Mouse (Mus musculus): ENCODE results near the gene D5Ertd579e. TPM values are rescaled to one million over a fixed set of nuclear protein-coding genes. Genes with fewer than 3 reads are reported as not detected.

The D5Ertd579e gene
- polyA plus RNA-seq, 1 experiment from 2014 or later = 27.4 TPM

DNA sequence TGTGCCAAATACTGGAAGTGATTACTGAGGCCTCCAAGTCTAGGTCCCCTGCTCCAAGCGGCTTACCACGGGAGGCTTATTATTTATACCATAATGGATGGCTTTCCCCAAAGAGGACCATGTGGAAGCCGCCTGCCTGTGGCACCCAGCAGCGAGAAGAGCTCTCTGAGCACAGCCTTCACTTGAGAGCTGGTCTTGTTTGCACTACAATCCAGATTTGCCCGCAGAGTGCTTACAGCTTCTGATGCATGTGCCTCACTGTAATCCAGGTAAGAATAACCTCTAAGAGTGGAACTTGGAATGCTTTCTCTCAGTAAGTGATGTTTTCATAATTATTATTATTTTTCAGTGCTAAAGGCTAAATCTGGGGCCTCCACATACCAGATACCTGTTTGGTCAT, 136.7 kb downstream of the D5Ertd579e start:
- Histone ChIP-seq H3K36me3 (ENCODE audit: poor library complexity, severe bottlenecking) (no peaks in the 10 kb centered on the region), H3K4me3 (no peak overlapping the region), H3K4me1 (peaks cover 13% of the 10 kb centered on the region), H3K9me3 (replicated peaks) (no peaks in the 10 kb centered on the region), H3K27ac (no peak overlapping the region), H3K27me3 (no peaks in the 10 kb centered on the region), H3K9ac (no peak overlapping the region), H3K4me2 (no peak overlapping the region)
- 71% methylated on average over 5 of the region's 5 CpGs for WGBS
- no peak for ATAC-seq

DNA sequence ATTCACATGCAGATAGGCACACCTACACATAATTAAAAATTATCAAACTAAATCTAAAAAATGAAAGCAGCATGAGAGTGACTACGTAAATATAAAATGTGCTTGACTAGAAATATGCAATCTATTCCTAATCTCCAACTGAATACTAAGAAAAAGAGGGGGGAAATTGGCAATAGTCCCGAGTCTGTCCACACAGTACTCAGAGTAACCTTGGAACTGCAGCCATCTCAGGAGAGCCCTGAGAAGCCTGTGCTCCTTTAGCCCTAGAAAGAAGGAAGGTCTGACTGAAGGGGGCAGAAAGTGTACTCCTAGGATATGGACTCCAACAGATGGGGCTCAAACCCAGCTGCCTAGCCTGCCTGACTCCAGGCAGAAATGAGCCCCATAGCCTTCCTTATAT, 137.3 kb downstream of the D5Ertd579e start:
- no peak overlapping the region for H3K9ac ChIP-seq
- H3K9me3 ChIP-seq (replicated peaks) = no peaks in the 10 kb centered on the region
- no peak for ATAC-seq
- H3K36me3 ChIP-seq (ENCODE audit: poor library complexity, severe bottlenecking) = no peaks in the 10 kb centered on the region
- 92% methylated on average over 2 of the region's 2 CpGs for whole genome bisulfite sequencing
- H3K4me2 ChIP-seq = no peak overlapping the region
- H3K27ac ChIP-seq = no peak overlapping the region
- H3K4me1 ChIP-seq = peaks cover 13% of the 10 kb centered on the region
- H3K27me3 ChIP-seq = no peaks in the 10 kb centered on the region
- H3K4me3 ChIP-seq = no peak overlapping the region

DNA sequence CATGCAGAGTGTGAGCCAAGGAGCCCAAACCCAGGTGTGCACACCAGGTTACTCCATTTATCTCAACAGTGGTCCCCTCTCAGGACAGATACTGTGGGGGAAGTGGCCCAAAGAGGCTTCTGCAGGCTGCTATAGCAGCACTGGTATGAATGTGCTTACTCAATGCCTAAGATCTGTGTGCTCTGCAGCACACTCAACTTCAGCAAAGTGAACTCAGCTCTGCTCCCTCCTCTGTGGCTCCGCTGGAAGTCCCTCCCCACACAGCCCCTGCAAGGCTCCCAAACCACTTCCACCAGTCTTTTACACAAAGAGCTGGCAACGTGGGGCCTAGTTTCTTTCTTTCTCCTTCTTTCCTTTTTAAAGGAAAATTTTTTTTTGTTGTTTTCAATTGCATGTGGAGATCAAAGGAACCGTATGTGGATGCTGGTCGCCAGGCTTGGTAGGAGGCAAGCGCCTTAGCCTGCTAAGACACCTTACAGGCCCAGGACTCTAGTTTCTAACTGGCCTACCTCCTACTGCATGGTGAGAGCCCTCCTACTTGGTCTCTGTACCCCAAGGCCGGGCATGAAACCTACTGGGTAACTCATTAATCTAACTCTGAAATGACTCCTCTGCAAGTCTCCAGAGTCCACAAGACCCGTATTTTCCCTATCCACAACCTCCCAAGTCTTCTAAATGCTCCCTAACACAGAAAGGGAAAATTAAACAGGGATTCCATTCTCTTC, 138.1 kb downstream of the D5Ertd579e start:
- ATAC-seq = no peak
- H3K9ac ChIP-seq = no peak overlapping the region
- WGBS = 40% methylated on average over 7 of the region's 7 CpGs

DNA sequence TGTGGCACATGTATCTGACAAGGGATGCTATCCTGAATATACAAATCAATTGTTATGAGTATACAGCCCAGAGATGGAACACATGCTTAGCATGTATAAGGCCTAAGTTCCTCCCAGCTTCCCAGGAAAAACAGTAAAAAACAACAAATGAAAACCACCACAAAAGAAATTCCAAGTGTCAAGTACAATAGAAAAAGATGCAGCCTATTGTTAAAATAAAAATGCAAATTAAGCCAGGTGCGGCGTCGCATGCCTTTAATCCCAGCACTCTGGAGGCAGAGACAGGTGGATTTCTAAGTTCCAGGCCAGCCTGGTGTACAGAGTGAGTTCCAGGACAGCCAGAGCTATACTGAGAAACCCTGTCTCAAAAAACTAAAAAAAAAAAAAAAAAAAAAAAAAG, 138.9 kb downstream of the D5Ertd579e start:
- Histone ChIP-seq H3K27ac (no peak overlapping the region), H3K36me3 (ENCODE audit: poor library complexity, severe bottlenecking) (no peaks in the 10 kb centered on the region), H3K4me3 (no peak overlapping the region), H3K27me3 (no peaks in the 10 kb centered on the region), H3K9ac (no peak overlapping the region), H3K9me3 (replicated peaks) (no peaks in the 10 kb centered on the region), H3K4me2 (no peak overlapping the region), H3K4me1 (peaks cover 13% of the 10 kb centered on the region)
- 68% methylated on average over 3 of the region's 3 CpGs for WGBS
- no peak for ATAC-seq

More for the DNA sequence above, 138.1 kb downstream of the D5Ertd579e start:
- Histone ChIP-seq H3K27ac (no peak overlapping the region), H3K9me3 (replicated peaks) (no peaks in the 10 kb centered on the region), H3K4me1 (peaks cover 13% of the 10 kb centered on the region), H3K27me3 (no peaks in the 10 kb centered on the region), H3K36me3 (ENCODE audit: poor library complexity, severe bottlenecking) (no peaks in the 10 kb centered on the region), H3K4me2 (no peak overlapping the region), H3K4me3 (no peak overlapping the region)

DNA sequence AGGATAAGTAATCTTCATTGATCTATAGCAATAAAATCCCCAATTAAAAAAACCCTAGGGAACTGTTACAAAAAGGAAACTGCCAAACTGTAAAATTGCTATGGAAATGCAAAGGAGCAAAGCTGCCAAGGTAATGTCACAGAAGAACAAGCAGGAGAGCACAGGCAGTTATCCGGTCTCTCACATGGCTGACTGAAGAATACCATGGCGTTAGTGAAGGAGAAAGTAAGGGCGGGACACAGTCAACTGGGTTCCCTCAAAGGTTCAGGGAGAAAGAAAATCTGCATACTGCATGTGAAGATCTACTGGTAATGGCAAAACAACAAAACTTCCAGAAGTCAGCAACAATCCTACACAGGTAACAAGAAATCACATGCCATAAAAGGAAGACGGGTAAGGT, 139.5 kb downstream of the D5Ertd579e start:
- Histone ChIP-seq H3K9ac (no peak overlapping the region), H3K9me3 (replicated peaks) (no peaks in the 10 kb centered on the region), H3K36me3 (ENCODE audit: poor library complexity, severe bottlenecking) (no peaks in the 10 kb centered on the region), H3K4me3 (no peak overlapping the region), H3K27me3 (no peaks in the 10 kb centered on the region), H3K27ac (no peak overlapping the region), H3K4me2 (no peak overlapping the region), H3K4me1 (peaks cover 13% of the 10 kb centered on the region)
- no peak for ATAC-seq
- 61% methylated on average over 4 of the region's 4 CpGs for WGBS

DNA sequence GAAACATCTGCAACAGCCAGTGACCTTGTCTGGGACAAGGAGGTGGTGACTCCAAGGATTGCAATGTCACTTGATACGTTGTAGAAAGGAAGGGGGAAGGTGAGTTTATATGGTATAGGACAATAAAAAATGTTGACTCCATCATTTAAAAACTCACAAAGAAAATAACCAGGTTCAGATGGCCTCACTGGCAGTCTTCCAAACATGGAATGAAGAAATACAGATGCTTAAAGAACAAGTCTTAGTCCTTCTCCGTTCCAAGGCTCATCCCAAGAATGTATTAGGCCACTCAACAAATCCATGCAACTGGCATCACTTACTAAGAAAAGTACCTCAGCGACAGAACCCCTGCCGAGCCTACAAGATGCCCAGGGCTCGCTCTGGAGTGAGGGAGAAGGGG, 141.3 kb downstream of the D5Ertd579e start:
- no peaks in the 10 kb centered on the region for H3K27me3 ChIP-seq
- H3K36me3 ChIP-seq (ENCODE audit: poor library complexity, severe bottlenecking) = no peaks in the 10 kb centered on the region
- no peak overlapping the region for H3K4me2 ChIP-seq
- no peak for ATAC-seq
- peaks cover 14% of the 10 kb centered on the region for H3K4me1 ChIP-seq
- 83% methylated on average over 5 of the region's 5 CpGs for WGBS
- no peak overlapping the region for H3K9ac ChIP-seq
- H3K27ac ChIP-seq = no peak overlapping the region
- H3K4me3 ChIP-seq = no peak overlapping the region
- no peaks in the 10 kb centered on the region for H3K9me3 ChIP-seq (replicated peaks)

DNA sequence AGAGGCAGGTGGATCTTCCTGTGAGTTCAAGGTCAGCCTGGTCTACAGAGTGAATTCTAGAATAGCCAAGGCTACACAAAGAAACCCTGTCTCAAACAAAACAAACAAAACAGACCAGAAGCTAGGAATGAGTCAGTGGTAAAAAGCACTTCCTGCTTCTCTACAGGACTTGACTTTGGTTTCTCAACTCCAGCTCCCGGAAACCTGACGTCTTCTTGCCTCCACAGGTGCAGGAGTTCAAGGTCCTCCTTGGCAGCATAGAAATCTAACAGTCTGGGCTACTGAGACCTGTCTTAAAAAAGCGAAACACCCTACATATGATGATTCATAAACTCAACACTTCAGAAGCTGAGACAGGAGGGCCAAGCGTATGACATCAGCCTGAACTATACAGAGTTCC, 141.9 kb downstream of the D5Ertd579e start:
- H3K27ac ChIP-seq = no peak overlapping the region
- no peaks in the 10 kb centered on the region for H3K9me3 ChIP-seq (replicated peaks)
- H3K4me3 ChIP-seq = no peak overlapping the region
- H3K4me1 ChIP-seq = peaks cover 19% of the 10 kb centered on the region
- H3K4me2 ChIP-seq = no peak overlapping the region
- no peak overlapping the region for H3K9ac ChIP-seq
- H3K36me3 ChIP-seq (ENCODE audit: poor library complexity, severe bottlenecking) = no peaks in the 10 kb centered on the region
- 88% methylated on average over 4 of the region's 4 CpGs for WGBS
- no peaks in the 10 kb centered on the region for H3K27me3 ChIP-seq
- ATAC-seq = no peak

DNA sequence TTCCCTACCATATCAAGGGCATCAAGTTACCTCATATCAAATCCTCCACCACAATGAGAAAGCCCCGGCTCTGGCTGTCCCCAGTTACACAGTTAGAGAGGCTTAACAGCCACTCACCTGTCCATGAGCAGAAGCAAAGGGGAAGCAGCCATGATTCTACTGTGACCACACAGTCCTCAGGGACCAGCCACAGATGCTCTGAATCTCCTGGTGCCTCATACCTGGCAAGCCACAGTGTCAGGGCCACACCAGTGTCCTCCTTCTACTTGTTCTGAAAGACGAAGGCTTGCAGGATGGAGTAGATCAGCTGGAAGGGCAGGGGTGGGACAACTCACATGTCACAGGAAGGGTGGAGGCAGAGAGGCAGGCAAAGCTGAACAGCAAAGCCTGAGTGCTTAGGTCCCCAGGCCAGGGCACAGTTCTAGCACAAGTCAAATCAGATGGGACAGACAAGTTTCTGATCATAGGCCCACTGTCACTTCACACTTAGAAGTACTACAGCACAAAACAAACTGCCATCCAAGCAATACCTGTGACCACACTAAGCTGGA, 142.7 kb downstream of the D5Ertd579e start:
- Histone ChIP-seq H3K36me3 (ENCODE audit: poor library complexity, severe bottlenecking) (no peaks in the 10 kb centered on the region), H3K4me2 (no peak overlapping the region), H3K4me3 (no peak overlapping the region), H3K27ac (no peak overlapping the region), H3K4me1 (peaks cover 19% of the 10 kb centered on the region), H3K9ac (no peak overlapping the region), H3K9me3 (replicated peaks) (no peaks in the 10 kb centered on the region), H3K27me3 (no peaks in the 10 kb centered on the region)
- no peak for ATAC-seq
- WGBS = 85% methylated on average over 2 of the region's 2 CpGs

DNA sequence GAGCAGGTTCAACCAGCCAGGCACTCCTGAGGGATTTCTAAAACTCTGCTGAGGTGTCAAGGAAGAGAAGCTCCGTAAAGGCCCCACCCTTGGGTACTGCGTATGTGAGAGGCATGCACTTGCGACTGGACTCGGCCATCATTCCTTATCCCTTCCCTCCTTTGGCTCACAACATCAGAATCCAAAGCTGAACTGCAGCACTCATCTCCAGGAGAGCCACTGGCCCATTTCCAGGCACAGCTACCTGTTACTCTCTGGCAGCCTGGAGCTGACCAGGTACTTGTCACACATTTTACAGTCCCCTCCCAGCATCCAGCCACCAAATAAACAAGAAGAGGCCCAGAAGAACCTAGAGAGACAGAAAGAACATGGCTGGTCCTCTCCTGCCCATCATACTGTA, 143.4 kb downstream of the D5Ertd579e start:
- Histone ChIP-seq H3K9ac (no peak overlapping the region), H3K4me2 (no peak overlapping the region), H3K27ac (no peak overlapping the region), H3K27me3 (no peaks in the 10 kb centered on the region), H3K4me1 (peaks cover 15% of the 10 kb centered on the region), H3K4me3 (no peak overlapping the region), H3K36me3 (ENCODE audit: poor library complexity, severe bottlenecking) (no peaks in the 10 kb centered on the region), H3K9me3 (replicated peaks) (no peaks in the 10 kb centered on the region)
- 95% methylated on average over 4 of the region's 4 CpGs for WGBS
- no peak for ATAC-seq

Other genes starting within 250 kb of the D5Ertd579e start
- 51.0 and 51.4 TPM in 2 replicates for gene Grpel1, start 231.0 kb downstream of the D5Ertd579e start, polyA plus RNA-seq (2015; fragmentation: Nextera tagmentation; extraction: Ambion mirVana)
- 2.8 and 3.2 TPM in 2 replicates for gene Tada2b, start 211.7 kb downstream of the D5Ertd579e start, polyA plus RNA-seq (2015; fragmentation: Nextera tagmentation; extraction: Ambion mirVana)
- 3.8 and 4.1 TPM in 2 replicates for gene Ccdc96, start 211.4 kb downstream of the D5Ertd579e start, polyA plus RNA-seq (2015; fragmentation: Nextera tagmentation; extraction: Ambion mirVana)
- gene Tbc1d14, start 102.7 kb downstream of the D5Ertd579e start, polyA plus RNA-seq (2015; fragmentation: Nextera tagmentation; extraction: Ambion mirVana) = 67.0 and 68.0 TPM in 2 replicates
- gene Bloc1s4, start 52.6 kb upstream of the D5Ertd579e start, polyA plus RNA-seq (2015; fragmentation: Nextera tagmentation; extraction: Ambion mirVana) = 23.9 and 24.2 TPM in 2 replicates
- 332 and 345 TPM in 2 replicates for gene Mrfap1, start 100.7 kb upstream of the D5Ertd579e start, polyA plus RNA-seq (2015; fragmentation: Nextera tagmentation; extraction: Ambion mirVana)
- gene Man2b2, start 134.6 kb upstream of the D5Ertd579e start, polyA plus RNA-seq (2015; fragmentation: Nextera tagmentation; extraction: Ambion mirVana) = 5.8 and 6.9 TPM in 2 replicates
- gene Ppp2r2c, start 172.5 kb upstream of the D5Ertd579e start, polyA plus RNA-seq (2015; fragmentation: Nextera tagmentation; extraction: Ambion mirVana) = 8.8 and 9.0 TPM in 2 replicates

Measured in forebrain, embryonic 13.5 days (tissue).